Mouse (Mus musculus): ENCODE measurements at regions not wholly inside any gene's neighbourhood (a gene's known extent, or its start where the extent isn't known, plus 50 kb on each side); places are given as distances from the start of the nearest gene placed in this dataset.

- TF ChIP-seq CTCF (IDR thresholded peaks at IDR 0.05 in 2 of 3, conservative IDR thresholded peaks at IDR 0.05 in 1 of 3; ENCODE audit: control insufficient read depth in 1 of 3, insufficient read depth in 1 of 3, low read depth in 2 of 3, low read length in 3 of 3, poor library complexity in 1 of 3, severe bottlenecking in 1 of 3) (no peak), NELFE (IDR thresholded peaks at IDR 0.05; ENCODE audit: low read depth, low read length) (no peak), ELF1 (IDR thresholded peaks at IDR 0.05; ENCODE audit: low read depth, low read length) (no peak), TAL1 (IDR thresholded peaks at IDR 0.05; ENCODE audit: low read length) (no peak), USF1 (IDR thresholded peaks at IDR 0.05; ENCODE audit: low read depth, low read length) (no peak), CHD1 (IDR thresholded peaks at IDR 0.05; ENCODE audit: low read depth, low read length) (no peak), POLR2A (IDR thresholded peaks at IDR 0.05; ENCODE audit: control insufficient read depth in 1 of 2, insufficient read depth in 1 of 2, low read depth in 1 of 2, low read length in 2 of 2, poor library complexity in 1 of 2) (no peak), MXI1 (IDR thresholded peaks at IDR 0.05; ENCODE audit: low read depth, low read length) (no peak), MEF2A (IDR thresholded peaks at IDR 0.05; ENCODE audit: extremely low read depth, insufficient replicate concordance, low read depth, low read length, poor library complexity, severe bottlenecking) (no peak), MYC (IDR thresholded peaks at IDR 0.05; ENCODE audit: low read depth, low read length) (no peak)
Observed at GRCm38 (mm10) chr4:81827453-81827852, 384.8 kb upstream of the Mpdz start.

Measured in MEL (cell line).